Mouse (Mus musculus) C2C12 (cell line): ENCODE measurements around the gene Gm20388. TPM values are rescaled to one million over a fixed set of nuclear protein-coding genes. Genes with fewer than 3 reads are reported as not detected.

Experiments used
- H3K27me3 ChIP-seq: one replicate; pipeline ENCODE4 v1.6.1; 2011; ENCODE audit not compliant: control insufficient read depth, insufficient read depth, insufficient read length
- H3K36me3 ChIP-seq: one replicate; pipeline ENCODE4 v1.6.1; 2011; ENCODE audit not compliant: control insufficient read depth, insufficient read depth
- H3K4me3 ChIP-seq: one replicate; pipeline ENCODE4 v1.5.1; 2011; ENCODE audit warnings: mild to moderate bottlenecking, control low read depth; ENCODE audit not compliant: poor library complexity, insufficient read depth, severe bottlenecking
- H3K79me2 ChIP-seq: one replicate; pipeline ENCODE4 v1.6.1; 2011; ENCODE audit not compliant: control insufficient read depth, insufficient read depth
- H3K79me3 ChIP-seq: one replicate; pipeline ENCODE4 v1.6.1; 2011; ENCODE audit warnings: low read depth, control low read depth
- H3ac ChIP-seq: one replicate; pipeline ENCODE3; 2011; ENCODE audit warnings: low read depth; ENCODE audit not compliant: control insufficient read depth, insufficient read length
- CEBPB ChIP-seq: IDR thresholded peaks from one replicate; pipeline ENCODE4 v1.6.1; 2011; ENCODE audit warnings: low read depth, mild to moderate bottlenecking, control low read depth, moderate library complexity
- CTCF ChIP-seq: IDR thresholded peaks from one replicate; pipeline ENCODE4 v1.5.1; 2011; ENCODE audit not compliant: control insufficient read depth, insufficient read depth, insufficient read length
- FOSL1 ChIP-seq: IDR thresholded peaks from one replicate; pipeline ENCODE4 v1.8.0; 2011; ENCODE audit warnings: mild to moderate bottlenecking, low read length; ENCODE audit not compliant: poor library complexity, insufficient read depth, severe bottlenecking
- MAX ChIP-seq: IDR thresholded peaks from one replicate; pipeline ENCODE4 v1.6.1; 2011; ENCODE audit warnings: mild to moderate bottlenecking, control low read depth
- MYOD1 ChIP-seq: IDR thresholded peaks from one replicate; pipeline ENCODE4 v1.6.1; 2011; ENCODE audit warnings: low read depth; ENCODE audit not compliant: control insufficient read depth, insufficient read length
- MYOG ChIP-seq: IDR thresholded peaks from one replicate; pipeline ENCODE4 v1.6.1; 2011; ENCODE audit not compliant: control insufficient read depth, insufficient read length; ENCODE audit errors: extremely low read depth
- USF1 ChIP-seq: IDR thresholded peaks from one replicate; pipeline ENCODE4 v1.6.1; 2011; ENCODE audit warnings: low read depth, mild to moderate bottlenecking, control low read depth, moderate library complexity
- polyA plus RNA-seq: library from polyadenylated mRNA; unstranded; fragments of >200 nt; fragmentation: generic; extraction: Trizol; gene quantifications from one replicate; pipeline ENCODE4 v1.2.1, GENCODE M21; 2012; ENCODE audit warnings: missing spikeins

Gene Gm20388
- polyA plus RNA-seq, 1 experiment: 15.0 TPM

DNA sequence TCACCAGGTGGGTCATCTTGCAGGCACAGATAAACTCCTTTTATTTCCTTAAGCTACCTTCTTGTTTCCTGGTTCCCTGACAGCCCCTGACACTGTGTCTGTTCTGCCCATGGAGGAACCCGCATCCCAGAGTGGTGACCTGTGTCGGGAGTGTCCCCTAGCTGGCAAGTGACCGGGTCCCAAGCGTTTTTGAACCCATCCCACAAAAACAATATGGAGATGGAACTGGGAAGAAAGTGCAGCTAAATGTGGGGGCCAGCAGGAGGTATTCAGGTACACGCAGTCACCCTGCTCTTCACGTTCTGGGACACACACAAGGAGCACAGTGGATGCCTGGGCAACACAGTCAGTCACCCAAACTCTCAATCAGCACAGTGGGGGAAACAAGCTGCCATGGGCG, 2035.7 kb downstream of the Gm20388 start:
- H3K4me3 ChIP-seq: no peak overlapping the region
- H3K27me3 ChIP-seq: no peaks in the 10 kb centered on the region
- H3K36me3 ChIP-seq: no peaks in the 10 kb centered on the region
- H3K79me2 ChIP-seq: peaks cover 7% of the 10 kb centered on the region
- peaks cover 5% of the 10 kb centered on the region for H3K79me3 ChIP-seq
- TF ChIP-seq MYOD1 (no peak), MAX (no peak)
- no peak overlapping the region for H3ac ChIP-seq

DNA sequence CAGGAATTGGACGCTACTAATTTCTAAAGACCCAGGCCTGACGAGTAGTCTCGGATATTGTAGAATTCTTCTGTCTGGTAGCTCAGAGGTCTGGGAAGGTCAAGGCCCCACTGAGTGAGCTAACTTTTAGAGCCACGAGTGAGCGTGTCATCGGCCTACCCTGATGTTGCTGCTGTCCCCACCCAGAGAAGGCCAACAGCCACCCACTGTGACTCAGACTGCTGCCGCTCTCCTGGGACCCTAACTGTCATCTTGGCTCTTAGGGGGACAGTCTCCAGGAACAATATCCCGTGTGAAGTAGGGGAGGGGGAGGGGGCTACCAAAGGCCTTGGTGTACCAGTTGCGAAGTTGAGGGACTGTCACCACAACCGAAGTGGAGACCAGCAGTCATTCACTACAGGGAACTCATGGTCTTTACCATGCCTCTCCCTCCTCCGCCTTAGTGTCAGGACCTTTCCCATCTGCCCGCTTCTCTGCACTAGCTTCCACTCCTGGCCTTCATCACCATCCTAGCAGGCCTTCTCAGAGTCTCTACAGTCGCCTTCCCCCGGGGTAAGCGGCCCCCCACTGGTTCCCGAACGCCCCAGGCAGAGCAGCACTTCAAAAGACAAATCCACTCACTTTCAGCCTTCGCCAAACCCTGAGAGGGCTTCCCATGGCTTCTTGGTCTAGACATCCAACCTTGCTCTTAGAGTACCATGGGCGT, 2036.6 kb downstream of the Gm20388 start:
- TF ChIP-seq USF1 (no peak), CTCF (no peak), CEBPB (no peak), MYOD1 (no peak), MYOG (no peak), MAX (no peak), FOSL1 (no peak)
- Histone ChIP-seq H3K27me3 (no peaks in the 10 kb centered on the region), H3K36me3 (no peaks in the 10 kb centered on the region)

DNA sequence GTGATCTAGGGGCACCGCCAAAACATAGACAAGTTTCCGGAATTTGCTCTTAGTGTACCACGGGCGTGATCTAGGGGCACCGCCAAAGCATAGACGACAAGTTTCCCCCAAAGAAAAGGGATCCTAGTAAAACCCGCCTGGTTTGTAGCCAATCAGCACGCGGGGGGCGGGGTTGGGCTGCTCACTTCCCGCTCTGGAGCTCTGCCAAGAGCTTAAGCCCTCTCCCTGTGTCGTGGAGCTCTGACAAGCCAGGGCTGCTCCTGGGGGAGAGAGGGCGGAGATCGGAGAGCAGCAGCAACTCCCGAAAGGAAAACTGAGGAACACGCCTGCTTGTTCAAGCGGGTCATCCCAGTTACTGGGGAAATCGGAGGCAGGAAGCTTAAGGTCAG, 2037.1 kb downstream of the Gm20388 start:
- Histone ChIP-seq H3ac (peak overlapping the region; percentile 55), H3K79me3 (peaks cover 19% of the 10 kb centered on the region), H3K4me3 (no peak overlapping the region), H3K27me3 (no peaks in the 10 kb centered on the region), H3K36me3 (peaks cover 3% of the 10 kb centered on the region), H3K79me2 (peaks cover 21% of the 10 kb centered on the region)
- TF ChIP-seq USF1 (no peak), FOSL1 (no peak), MAX (no peak), CEBPB (no peak), MYOG (no peak), CTCF (no peak), MYOD1 (no peak)

More for the DNA sequence above, 2036.6 kb downstream of the Gm20388 start:
- Histone ChIP-seq H3K79me3 (peaks cover 14% of the 10 kb centered on the region), H3K4me3 (no peak overlapping the region), H3ac (no peak overlapping the region), H3K79me2 (peaks cover 15% of the 10 kb centered on the region)

DNA sequence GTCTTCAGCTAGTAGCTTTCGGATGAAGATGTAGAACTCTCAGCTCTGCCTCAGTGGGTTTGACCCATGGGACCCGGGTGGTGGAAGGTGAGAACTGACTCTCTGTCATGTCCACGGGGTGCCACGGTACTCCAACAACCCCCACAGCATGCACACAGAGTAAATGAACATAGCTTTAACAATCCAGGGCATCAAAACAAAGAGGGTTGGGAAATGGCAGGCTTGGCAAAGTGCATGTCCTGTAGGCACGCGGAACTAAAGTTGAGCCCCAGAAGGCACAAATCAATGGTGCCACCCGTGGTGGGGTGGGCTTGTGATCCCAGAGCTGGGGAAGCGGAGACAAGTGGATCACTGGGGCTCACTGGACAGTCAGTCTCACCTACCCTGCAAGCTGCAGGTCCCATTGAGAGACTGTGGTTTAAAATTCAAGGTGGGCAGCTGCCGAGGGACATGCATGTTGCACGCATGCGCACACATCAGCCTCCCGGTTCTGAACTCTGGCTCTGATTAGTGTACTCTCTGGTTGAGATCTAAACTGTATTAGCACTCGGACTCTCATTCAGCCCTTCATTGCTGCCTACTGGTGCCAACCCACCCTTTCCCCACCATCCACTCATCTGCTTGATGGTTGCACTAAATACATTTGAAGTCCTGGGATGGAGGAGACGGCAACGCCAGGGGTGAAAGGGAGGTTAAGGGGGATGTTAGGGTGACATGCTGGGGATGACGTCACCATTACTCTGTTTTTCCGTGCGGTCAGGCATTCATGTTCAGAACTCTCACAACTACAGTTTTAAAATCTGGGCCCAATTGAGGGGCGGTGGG, 2037.9 kb downstream of the Gm20388 start:
- no peak for TF ChIP-seq MYOD1
- TF ChIP-seq CEBPB: no peak
- no peak for TF ChIP-seq USF1
- TF ChIP-seq CTCF: no peak
- TF ChIP-seq MYOG: no peak
- no peak for TF ChIP-seq FOSL1
- TF ChIP-seq MAX: no peak
- Histone ChIP-seq H3K4me3 (no peak overlapping the region), H3ac (no peak overlapping the region), H3K79me2 (peaks cover 29% of the 10 kb centered on the region), H3K36me3 (peaks cover 11% of the 10 kb centered on the region), H3K79me3 (peaks cover 26% of the 10 kb centered on the region), H3K27me3 (no peaks in the 10 kb centered on the region)

DNA sequence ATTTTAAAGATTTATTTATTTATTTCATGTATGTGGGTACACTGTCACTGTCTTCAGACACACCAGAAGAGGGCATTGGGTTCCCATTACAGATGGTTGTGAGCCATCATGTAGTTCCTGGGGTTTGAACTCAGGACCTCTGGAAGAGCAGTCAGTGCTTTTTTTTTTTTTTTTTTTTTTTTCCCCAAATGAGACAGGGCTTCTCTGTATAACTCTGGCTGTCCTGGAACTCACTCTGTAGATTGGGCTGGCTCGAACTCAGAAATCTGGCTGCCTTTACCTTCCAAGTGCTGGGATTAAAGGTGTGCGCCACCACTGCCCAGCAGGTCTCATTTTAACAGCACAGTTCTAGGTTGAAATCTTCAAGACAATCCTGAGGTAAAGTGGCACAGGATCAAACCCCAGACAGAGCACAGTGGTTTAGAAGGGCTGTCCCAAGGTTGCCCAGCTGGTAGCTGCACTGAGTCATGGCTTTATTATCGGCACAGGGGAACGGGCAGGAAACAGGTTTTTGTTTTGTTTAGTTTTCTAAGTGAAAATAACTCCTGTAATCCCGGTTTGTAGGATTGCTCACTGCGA, 2038.7 kb downstream of the Gm20388 start, which contains the start of gene Banp:
Gene Banp (plus strand): TSS at position 529 of the 579 bp plus-strand sequence.
- peak within 1 kb of the TSS; percentile 97 for H3K4me3 ChIP-seq
- peaks cover 33% of the 10 kb centered on the region for H3K79me3 ChIP-seq
- H3K79me2 ChIP-seq: peaks cover 36% of the 10 kb centered on the region
- H3ac ChIP-seq: peak within 1 kb of the TSS; percentile 92
- TF ChIP-seq USF1 (no peak), CTCF (no peak), MAX (no peak), CEBPB (no peak), MYOG (no peak), MYOD1 (no peak), FOSL1 (no peak)
- H3K36me3 ChIP-seq: peaks cover 19% of the 10 kb centered on the region
- H3K27me3 ChIP-seq: no peaks in the 10 kb centered on the region
